Mouse (Mus musculus) stomach, embryonic 15.5 days (tissue): Measurements from ENCODE around the gene Rps2. TPM values are rescaled to one million over a fixed set of nuclear protein-coding genes. Genes with fewer than 3 reads are reported as not detected.
"Not testable (repeated sequence)": the region's sequence is repeated elsewhere in the genome, so short reads cannot be mapped to it uniquely, and the experiment has no call there.

Source experiments
- ATAC-seq: fragments of 200-750 bp; cut with Nextera tagmentation; 2 replicates; pipeline ENCODE4 v1.8.0; 2017; ENCODE audit warnings: low read depth, moderate number of reproducible peaks, moderate TSS enrichment; ENCODE audit not compliant: insufficient read depth, low FRiP score
- H3K27ac ChIP-seq: fragments of 300-500 bp; sonication (generic); 2 replicates; pipeline ENCODE4 v1.5.1; 2015; ENCODE audit warnings: mild to moderate bottlenecking, inconsistent platforms
- H3K27me3 ChIP-seq: fragments of 300-500 bp; sonication (generic); replicated peaks from 2 replicates; pipeline ENCODE4 v1.6.1; 2015; ENCODE audit warnings: inconsistent platforms
- H3K36me3 ChIP-seq: fragments of 300-500 bp; sonication (generic); 2 replicates; pipeline ENCODE4 v1.6.1; 2015; ENCODE audit warnings: inconsistent platforms
- H3K4me1 ChIP-seq: fragments of 300-500 bp; sonication (generic); 2 replicates; pipeline ENCODE4 v1.6.1; 2015; ENCODE audit warnings: inconsistent platforms
- H3K4me2 ChIP-seq: fragments of 300-500 bp; sonication (generic); 2 replicates; pipeline ENCODE4 v1.6.1; 2015; ENCODE audit warnings: mild to moderate bottlenecking, inconsistent platforms
- H3K4me3 ChIP-seq: fragments of 300-500 bp; sonication (generic); replicated peaks from 2 replicates; pipeline ENCODE4 v1.5.1; 2015; ENCODE audit warnings: inconsistent platforms
- H3K9ac ChIP-seq: fragments of 300-500 bp; sonication (generic); 2 replicates; pipeline ENCODE4 v1.6.1; 2015; ENCODE audit warnings: inconsistent platforms
- H3K9me3 ChIP-seq: fragments of 300-500 bp; sonication (generic); 2 replicates; pipeline ENCODE4 v1.6.1; 2016; ENCODE audit warnings: inconsistent platforms
- WGBS: fragments of 180-500 bp; shearing (Covaris S2); methylation state at CpG from one replicate; pipeline ENCODE4 v1.1.7; 2015; 5-methylcytosine and 5-hydroxymethylcytosine counted together
- polyA plus RNA-seq: library from polyadenylated mRNA; unstranded; fragments of >200 nt; fragmentation: Nextera tagmentation; extraction: Ambion mirVana; gene quantifications from 2 replicates; pipeline ENCODE4 v1.2.1, GENCODE M21; 2015

Rps2 gene
- polyA plus RNA-seq, 1 experiment from 2014 or later: 1,497 TPM

DNA sequence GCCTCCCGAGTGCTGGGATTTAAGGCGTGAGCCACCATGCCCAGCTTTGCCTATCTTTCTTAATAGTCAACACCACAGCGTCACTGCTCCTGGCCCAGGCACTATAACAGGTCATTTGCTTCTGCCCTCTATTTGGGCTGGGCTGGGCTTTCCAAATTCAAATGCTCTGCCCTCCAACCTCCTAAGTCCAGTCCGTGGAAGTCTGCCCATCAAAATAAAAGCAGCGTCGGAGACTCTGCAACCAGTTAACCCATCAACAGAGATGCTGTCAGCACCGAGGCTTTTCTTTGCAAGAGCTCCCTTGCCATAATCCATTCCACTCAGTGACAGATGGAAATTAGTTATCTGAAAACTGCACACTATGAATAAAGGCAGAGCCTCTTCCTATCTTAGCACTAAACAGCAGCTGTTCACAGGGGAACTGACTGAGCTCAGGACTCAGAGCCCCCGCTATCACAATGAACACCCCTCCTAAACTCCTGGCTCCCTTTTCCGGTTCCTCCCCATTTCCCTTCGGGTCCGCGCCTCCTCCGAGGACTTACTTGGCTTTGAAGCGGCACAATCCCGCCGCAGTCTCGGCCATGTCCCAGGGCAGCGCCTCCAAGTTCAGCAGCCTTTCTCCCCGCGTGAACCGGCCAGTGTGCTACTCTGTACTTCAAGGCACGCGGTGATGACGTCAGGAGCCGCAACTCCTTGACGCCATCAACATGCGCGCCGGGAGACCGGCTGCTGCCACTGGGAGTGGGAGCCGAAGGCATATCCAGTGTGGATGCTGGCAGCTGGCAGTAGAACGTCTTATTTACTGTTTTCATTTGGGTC is 10.7 kb upstream of the Rps2 start, which contains the start of gene Tbl3:
Tbl3 (minus strand) TSS at position 679 of the 819 bp plus-strand sequence.
- Histone ChIP-seq H3K9ac (peak within 1 kb of the TSS; percentile 80), H3K4me2 (peak within 1 kb of the TSS; percentile 79), H3K4me1 (no peaks in the 10 kb centered on the region), H3K27ac (peak within 1 kb of the TSS; percentile 86), H3K36me3 (peaks cover 20% of the 10 kb centered on the region), H3K27me3 (no peaks in the 10 kb centered on the region), H3K9me3 (no peaks in the 10 kb centered on the region), H3K4me3 (peak within 1 kb of the TSS; percentile 86)
- WGBS: 4% methylated on average over 32 of the region's 32 CpGs
- ATAC-seq: peak; percentile 80

DNA sequence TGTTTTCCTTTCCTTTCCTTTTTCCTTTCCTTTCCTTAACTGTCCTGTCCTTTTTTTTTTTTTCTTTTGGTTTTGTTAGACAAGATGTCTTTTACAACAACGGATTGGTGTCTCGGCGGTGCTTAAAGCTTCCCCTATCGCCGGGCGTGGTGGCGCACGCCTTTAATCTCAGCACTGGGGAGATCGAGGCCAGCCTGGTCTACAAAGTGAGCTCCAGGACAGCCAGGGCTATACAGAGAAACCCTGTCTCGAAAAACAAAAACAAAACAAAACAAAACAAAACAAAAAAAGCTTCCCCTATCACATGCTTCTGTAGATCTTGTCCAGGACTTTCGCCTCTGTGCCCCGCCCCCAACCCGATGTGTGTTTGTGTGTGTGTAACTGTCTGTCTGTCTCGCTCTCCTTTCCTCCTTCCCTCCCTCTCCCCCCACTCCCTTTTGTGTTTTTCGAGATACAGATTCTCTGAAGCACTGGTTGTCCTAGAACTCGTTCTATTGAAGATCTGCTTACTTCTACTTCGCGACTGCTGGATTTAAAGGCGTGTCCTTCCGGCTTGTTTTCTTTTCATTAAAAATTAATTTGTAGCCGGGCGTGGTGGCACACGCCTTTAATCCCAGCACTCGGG is 10.0 kb upstream of the Rps2 start:
- 5% methylated on average over 24 of the region's 24 CpGs for WGBS
- Histone ChIP-seq H3K27me3 (no peaks in the 10 kb centered on the region), H3K36me3 (peaks cover 16% of the 10 kb centered on the region), H3K4me3 (peak overlapping the region; percentile 86), H3K9ac (peak overlapping the region; percentile 80), H3K4me1 (no peaks in the 10 kb centered on the region), H3K27ac (peak overlapping the region; percentile 86), H3K4me2 (peak overlapping the region; percentile 79), H3K9me3 (no peaks in the 10 kb centered on the region)
- ATAC-seq: no peak

DNA sequence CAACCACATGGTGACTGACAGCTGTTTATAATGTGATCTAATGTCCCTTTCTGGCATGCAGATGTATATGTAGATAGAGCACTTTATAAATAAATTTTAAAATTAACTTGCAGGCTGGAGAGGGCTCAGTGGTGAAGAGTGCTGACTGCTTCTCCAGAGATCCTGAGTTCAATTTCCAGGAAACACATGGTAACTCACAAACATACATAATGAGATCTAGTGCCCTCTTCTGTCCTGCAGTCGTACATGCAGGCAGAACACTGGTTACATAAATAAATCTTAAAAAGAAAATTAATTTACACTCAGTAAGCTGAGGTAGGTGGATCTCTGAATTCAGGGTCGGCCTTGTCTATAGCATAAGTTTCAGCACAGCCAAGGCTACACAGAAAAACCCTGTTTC is 9.3 kb upstream of the Rps2 start:
- Histone ChIP-seq H3K36me3 (peaks cover 13% of the 10 kb centered on the region), H3K9ac (no peak overlapping the region), H3K4me2 (no peak overlapping the region), H3K27ac (no peak overlapping the region), H3K27me3 (no peaks in the 10 kb centered on the region), H3K9me3 (no peaks in the 10 kb centered on the region), H3K4me3 (peak overlapping the region; percentile 86; the same call in 1 of the 2 replicates), H3K4me1 (no peaks in the 10 kb centered on the region)
- no peak for ATAC-seq
- 34% methylated on average over 2 of the region's 2 CpGs for WGBS

GRCm38 (mm10) chr17:24715556-24715955 is 2.4 kb upstream of the Rps2 start:
- no peak overlapping the region for H3K9ac ChIP-seq
- H3K4me1 ChIP-seq: no peaks in the 10 kb centered on the region; the same call in 1 of the 2 replicates
- no peaks in the 10 kb centered on the region for H3K27me3 ChIP-seq
- no peak for ATAC-seq
- no peak overlapping the region for H3K27ac ChIP-seq
- H3K4me3 ChIP-seq: no peak overlapping the region
- H3K36me3 ChIP-seq: peaks cover 11% of the 10 kb centered on the region; the same call in 1 of the 2 replicates
- H3K4me2 ChIP-seq: no peak overlapping the region
- 77% methylated on average over 6 of the region's 6 CpGs for WGBS
- no peaks in the 10 kb centered on the region for H3K9me3 ChIP-seq

- peaks cover 12% of the 10 kb centered on the region; the same call in 1 of the 2 replicates for H3K36me3 ChIP-seq
- no peaks in the 10 kb centered on the region for H3K9me3 ChIP-seq
- H3K4me2 ChIP-seq: no peak overlapping the region
- H3K4me3 ChIP-seq: no peak overlapping the region
- H3K27ac ChIP-seq: no peak overlapping the region
- H3K4me1 ChIP-seq: peaks cover 1% of the 10 kb centered on the region; the same call in 1 of the 2 replicates
- ATAC-seq: no peak
- H3K9ac ChIP-seq: no peak overlapping the region
- no peaks in the 10 kb centered on the region for H3K27me3 ChIP-seq
- 95% methylated on average over 15 of the region's 15 CpGs for WGBS
Measured at GRCm38 (mm10) chr17:24716166-24716682, 1.7 kb upstream of the Rps2 start.

DNA sequence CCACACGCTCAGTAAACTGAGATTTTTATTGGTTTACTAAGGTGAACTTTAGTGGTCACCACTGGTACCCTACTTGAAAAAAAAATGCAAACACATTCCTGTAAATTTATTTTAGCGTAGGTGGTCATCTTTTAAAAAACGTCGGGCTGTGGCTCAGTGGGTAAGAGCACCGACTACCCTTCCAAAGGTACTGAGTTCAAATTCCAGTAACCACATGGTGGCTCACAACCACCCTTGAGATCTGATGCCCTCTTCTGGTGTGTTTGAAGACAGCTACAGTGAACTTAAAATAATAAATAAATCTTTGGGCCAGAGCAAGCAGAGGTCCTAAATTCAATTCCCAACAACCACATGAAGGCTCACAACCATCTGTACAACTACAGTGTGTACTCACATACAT is 1.0 kb downstream of the Rps2 start:
- H3K27me3 ChIP-seq, ATAC-seq, H3K27ac ChIP-seq, H3K9me3 ChIP-seq: not testable (repeated sequence)
- 62% methylated on average over 5 of the region's 5 CpGs for WGBS
- Histone ChIP-seq H3K4me2 (peak overlapping the region; percentile 57), H3K36me3 (peaks cover 25% of the 10 kb centered on the region), H3K4me3 (peak overlapping the region; percentile 90), H3K4me1 (peaks cover 20% of the 10 kb centered on the region), H3K9ac (peak overlapping the region; percentile 96; the same call in 1 of the 2 replicates)

- peak; percentile 97 for ATAC-seq
- peak overlapping the region; percentile 83 for H3K27ac ChIP-seq
- no peaks in the 10 kb centered on the region for H3K27me3 ChIP-seq
- no peaks in the 10 kb centered on the region for H3K9me3 ChIP-seq
- peak overlapping the region; percentile 90 for H3K4me3 ChIP-seq
- H3K9ac ChIP-seq: peak overlapping the region; percentile 96
- H3K4me1 ChIP-seq: peaks cover 20% of the 10 kb centered on the region
- peaks cover 25% of the 10 kb centered on the region for H3K36me3 ChIP-seq
- WGBS: under 1% methylated on average over 61 of the region's 61 CpGs
- peak overlapping the region; percentile 80 for H3K4me2 ChIP-seq
Measured at GRCm38 (mm10) chr17:24719494-24720222, 1.7 kb downstream of the Rps2 start.

DNA sequence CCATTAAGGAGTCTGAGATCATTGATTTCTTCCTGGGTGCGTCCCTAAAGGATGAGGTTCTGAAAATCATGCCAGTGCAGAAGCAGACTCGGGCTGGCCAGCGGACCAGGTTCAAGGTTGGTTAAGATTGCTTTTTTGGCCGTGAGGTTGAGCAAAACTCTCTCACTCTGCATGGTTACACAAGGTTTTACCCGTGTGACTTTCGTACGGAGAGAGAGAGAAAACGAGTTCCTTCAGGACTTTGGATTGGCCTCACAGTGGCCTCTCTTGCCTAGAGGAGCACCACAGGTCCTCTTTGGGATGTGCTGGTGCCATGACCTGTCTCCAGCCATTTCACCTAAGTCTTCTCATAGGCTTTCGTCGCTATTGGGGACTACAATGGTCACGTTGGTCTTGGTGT is 2.7 kb downstream of the Rps2 start:
- Histone ChIP-seq H3K4me1 (peaks cover 20% of the 10 kb centered on the region), H3K4me2 (peak overlapping the region; percentile 80), H3K36me3 (peaks cover 23% of the 10 kb centered on the region), H3K9ac (peak overlapping the region; percentile 80), H3K27ac (peak overlapping the region; percentile 83; the same call in 1 of the 2 replicates), H3K4me3 (peak overlapping the region; percentile 90)
- not testable (repeated sequence) for H3K9me3 ChIP-seq, H3K27me3 ChIP-seq, ATAC-seq
- WGBS: under 1% methylated on average over 11 of the region's 11 CpGs

DNA sequence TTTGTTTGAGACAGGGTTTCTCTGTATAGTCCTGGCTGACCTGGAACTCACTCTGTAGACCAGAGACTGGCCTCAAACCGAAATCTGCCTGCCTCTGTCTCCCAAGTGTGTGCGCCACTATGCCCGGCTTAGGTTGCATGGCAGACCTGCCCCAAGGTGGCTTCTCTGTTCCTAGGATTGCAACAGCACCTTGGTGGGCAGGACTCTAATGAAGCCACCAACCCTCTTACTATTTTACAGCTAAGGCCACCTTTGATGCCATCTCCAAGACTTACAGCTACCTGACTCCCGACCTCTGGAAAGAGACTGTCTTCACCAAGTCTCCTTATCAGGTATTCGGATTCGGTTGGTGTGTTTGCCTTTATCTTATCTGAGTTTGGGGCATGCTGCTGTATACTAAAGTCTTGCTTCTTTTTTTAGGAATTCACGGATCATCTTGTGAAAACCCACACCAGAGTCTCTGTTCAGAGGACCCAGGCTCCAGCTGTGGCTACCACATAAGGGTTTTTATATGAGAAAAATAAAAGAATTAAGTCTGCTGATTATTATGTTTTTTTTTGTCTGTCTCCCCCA is 3.6 kb downstream of the Rps2 start:
- not testable (repeated sequence) for H3K9me3 ChIP-seq, ATAC-seq, H3K27me3 ChIP-seq
- H3K9ac ChIP-seq: peak overlapping the region; percentile 41
- peak overlapping the region; percentile 26; the same call in 1 of the 2 replicates for H3K27ac ChIP-seq
- H3K4me2 ChIP-seq: peak overlapping the region; percentile 80
- peaks cover 19% of the 10 kb centered on the region for H3K36me3 ChIP-seq
- H3K4me1 ChIP-seq: peaks cover 20% of the 10 kb centered on the region
- WGBS: 44% methylated on average over 7 of the region's 7 CpGs
- peak overlapping the region; percentile 90 for H3K4me3 ChIP-seq

- ATAC-seq: no peak
- 30% methylated on average over 13 of the region's 13 CpGs for WGBS
- Histone ChIP-seq H3K9me3 (no peaks in the 10 kb centered on the region), H3K9ac (no peak overlapping the region), H3K36me3 (peaks cover 19% of the 10 kb centered on the region), H3K4me1 (peaks cover 20% of the 10 kb centered on the region), H3K4me3 (peak overlapping the region; percentile 86; the same call in 1 of the 2 replicates), H3K4me2 (peak overlapping the region; percentile 80), H3K27ac (peak overlapping the region; percentile 90; the same call in 1 of the 2 replicates), H3K27me3 (no peaks in the 10 kb centered on the region)
Measured at GRCm38 (mm10) chr17:24722220-24722924, 4.5 kb downstream of the Rps2 start.
